Mouse (Mus musculus) G1E-ER4 (cell line): Measurements from ENCODE around the gene Idh2. TPM values are rescaled to one million over a fixed set of nuclear protein-coding genes. Genes with fewer than 3 reads are reported as not detected.

Experiments used
- GATA1 ChIP-seq: IDR thresholded peaks from one replicate; pipeline ENCODE4 v1.8.0; 2012; ENCODE audit warnings: low read length, inconsistent platforms
- polyA plus RNA-seq: library from polyadenylated mRNA; stranded (reverse); fragments of >175 nt; gene quantifications from 2 replicates; pipeline ENCODE4 v1.2.3, GENCODE M21; 2012

Idh2 gene
- polyA plus RNA-seq, 1 experiment, result 14.1 TPM

- no peak for TF ChIP-seq GATA1
These were observed 55.9 kb downstream of the Idh2 start for GRCm38 (mm10) chr7:80059064-80059838.

- TF ChIP-seq GATA1, result no peak
These were observed 56.7 kb downstream of the Idh2 start for GRCm38 (mm10) chr7:80058405-80059063.

- no peak for TF ChIP-seq GATA1
These were observed 57.4 kb downstream of the Idh2 start for GRCm38 (mm10) chr7:80057781-80058180.

- no peak for TF ChIP-seq GATA1
These were observed 58.0 kb downstream of the Idh2 start for GRCm38 (mm10) chr7:80057002-80057691.

- no peak for TF ChIP-seq GATA1
These were observed 59.4 kb downstream of the Idh2 start for GRCm38 (mm10) chr7:80055781-80056180.

- TF ChIP-seq GATA1, result no peak
These were observed 62.0 kb downstream of the Idh2 start for GRCm38 (mm10) chr7:80053147-80053546.

- no peak for TF ChIP-seq GATA1
These were observed 62.9 kb downstream of the Idh2 start for GRCm38 (mm10) chr7:80052261-80052660.

GRCm38 (mm10) chr7:80051835-80052234, 63.4 kb downstream of the Idh2 start:
- TF ChIP-seq GATA1, result no peak

- no peak for TF ChIP-seq GATA1
These were observed 65.4 kb downstream of the Idh2 start for GRCm38 (mm10) chr7:80049746-80050145.

GRCm38 (mm10) chr7:80047041-80047440, 68.2 kb downstream of the Idh2 start:
- no peak for TF ChIP-seq GATA1

Other genes with a start within 250 kb of the Idh2 start
- gene Ap3s2, start 194.7 kb downstream of the Idh2 start, polyA plus RNA-seq, result 10.0 and 11.9 TPM in 2 replicates
- gene Arpin, start 180.0 kb downstream of the Idh2 start, polyA plus RNA-seq, result not detected in 2 replicates
- 38.7 and 39.3 TPM in 2 replicates for gene Zfp710, start 90.6 kb downstream of the Idh2 start, polyA plus RNA-seq
- 18.5 and 25.3 TPM in 2 replicates for gene Sema4b, start 71.4 kb upstream of the Idh2 start, polyA plus RNA-seq
- gene Cib1, start 117.4 kb upstream of the Idh2 start, polyA plus RNA-seq, result 62.3 and 76.0 TPM in 2 replicates
- gene Gdpgp1, start 117.5 kb upstream of the Idh2 start, polyA plus RNA-seq, result 5.3 and 6.0 TPM in 2 replicates
- 0.43 and 0.80 TPM in 2 replicates for gene Ttll13, start 131.0 kb upstream of the Idh2 start, polyA plus RNA-seq
- gene Ngrn, start 145.8 kb upstream of the Idh2 start, polyA plus RNA-seq, result 44.2 and 71.4 TPM in 2 replicates
- gene Vps33b, start 154.3 kb upstream of the Idh2 start, polyA plus RNA-seq, result 7.1 and 7.2 TPM in 2 replicates
- gene Prc1, start 179.1 kb upstream of the Idh2 start, polyA plus RNA-seq, result 18.3 and 22.7 TPM in 2 replicates
- 22.2 and 24.7 TPM in 2 replicates for gene Rccd1, start 209.1 kb upstream of the Idh2 start, polyA plus RNA-seq
- 51.5 and 61.6 TPM in 2 replicates for gene Unc45a, start 225.6 kb upstream of the Idh2 start, polyA plus RNA-seq
- gene Hddc3, start 227.7 kb upstream of the Idh2 start, polyA plus RNA-seq, result 84.0 and 146 TPM in 2 replicates